In the genomic region with DNA sequence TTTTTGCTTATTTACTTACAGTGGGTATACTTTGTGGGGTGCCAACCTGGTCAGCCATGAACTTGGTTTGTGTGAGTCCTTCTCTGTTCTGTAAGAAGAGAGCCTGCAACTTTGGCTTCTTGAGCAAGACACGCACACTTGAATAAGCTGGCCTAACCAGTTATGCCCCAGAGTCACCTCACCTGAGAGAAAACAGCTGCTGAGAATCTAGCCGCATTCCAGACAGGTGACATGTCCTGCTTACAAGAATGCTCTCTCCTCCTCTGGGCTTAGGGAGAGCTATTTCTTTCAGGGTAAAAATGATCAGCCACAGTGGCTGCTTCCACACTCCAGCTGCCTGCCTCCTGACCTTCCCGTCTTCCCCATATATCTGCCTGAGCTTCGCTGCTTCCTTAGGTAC, we compare ENCODE assay signal across 15 mouse cellular contexts. TPM values are rescaled to one million over a fixed set of nuclear protein-coding genes. Genes with fewer than 3 reads are reported as not detected.
DNase-seq lines count a peak whose midpoint lies in the region.
"Had no signal": no experiment of that assay in that cellular context is flagged by ENCODE, and none has a peak within 500 bp of the region (broad histone marks: within the 10 kb centered on the region; RNA-seq: fewer than 3 reads in every experiment).

No protein-coding gene starts in this region.

- peak; percentile 47 to 54 for DNase-seq in urinary bladder, postnatal 36 days (ENCODE audit: low spot score in 2 of 2)
- no peak for DNase-seq in urinary bladder, adult 2 months (ENCODE audit: low spot score)
- DNase-seq in gonadal fat pad, adult 2 months (ENCODE audit: low read depth) = peak; percentile 81
- peak; percentile 60 for DNase-seq in lung, postnatal 14 days
- no peak for DNase-seq in retina, embryonic 14.5 days (ENCODE audit: low spot score)
- DNase-seq in thymus, postnatal 4 days = no peak
- no peak for DNase-seq in frontal cortex, postnatal 10 days (ENCODE audit: low spot score in 2 of 2)
- DNase-seq: cerebellum, postnatal 14 days; embryo, embryonic 11 days; gastrocnemius, postnatal 10 days; heart, adult 2 months; kidney, postnatal 36 days; left cerebral cortex, postnatal 4 days; thymus, postnatal 36 days had no signal

RNA-seq across cellular contexts. Expression of a gene that starts 8.4 kb away (rescaled TPM):
- polyA plus RNA-seq in urinary bladder, adult 2 months (2012; rRNA removed) = not detected in 2 replicates
- 0.26 and 0.27 TPM in 2 replicates for polyA plus RNA-seq in gonadal fat pad, adult 2 months (2012; rRNA removed)
- polyA plus RNA-seq: intestine, postnatal 0 days had no signal

RNA-seq across cellular contexts. Expression of a gene that starts 9.9 kb away (rescaled TPM):
- 6.3 and 7.8 TPM in 2 replicates for polyA plus RNA-seq in urinary bladder, adult 2 months (2012; rRNA removed)
- 2.4 and 4.0 TPM in 2 replicates for polyA plus RNA-seq in gonadal fat pad, adult 2 months (2012; rRNA removed)

RNA-seq across cellular contexts. Expression of a gene that starts 10.0 kb away (rescaled TPM):
- polyA plus RNA-seq in urinary bladder, adult 2 months (2012; rRNA removed) = 0.21 and 0.66 TPM in 2 replicates
- 1.00 and 1.3 TPM in 2 replicates for polyA plus RNA-seq in gonadal fat pad, adult 2 months (2012; rRNA removed)

Comparison
In these comparisons a context has a peak if more than half of its experiments do, and no peak if none do; other contexts are left out.
1. DNase-seq: peak in urinary bladder, postnatal 36 days (2 of 2), gonadal fat pad, adult 2 months (single experiment) and lung, postnatal 14 days (single experiment); none in urinary bladder, adult 2 months (single experiment), retina, embryonic 14.5 days (single experiment), thymus, postnatal 4 days (single experiment) and frontal cortex, postnatal 10 days (0 of 2).